Mouse (Mus musculus) megakaryocyte, embryonic 14.5 days (primary cell): ENCODE data around the gene Allc. TPM values are rescaled to one million over a fixed set of nuclear protein-coding genes. Genes with fewer than 3 reads are reported as not detected.

ENCODE experiments used
- H3K27me3 ChIP-seq: replicated peaks from 2 replicates; pipeline ENCODE3; 2012; ENCODE audit warnings: inconsistent platforms
- H3K36me3 ChIP-seq: replicated peaks from 2 replicates; pipeline ENCODE3; 2012; ENCODE audit warnings: low read length, inconsistent platforms, mixed read lengths
- H3K4me1 ChIP-seq: 2 replicates; pipeline ENCODE4 v1.6.1; 2012; ENCODE audit warnings: inconsistent platforms
- H3K4me3 ChIP-seq: replicated peaks from 2 replicates; pipeline ENCODE3; 2012; ENCODE audit warnings: moderate library complexity, mild to moderate bottlenecking, inconsistent platforms
- H3K9me3 ChIP-seq: 2 replicates; pipeline ENCODE4 v1.6.1; 2012; ENCODE audit warnings: inconsistent platforms
- FLI1 ChIP-seq: IDR thresholded peaks from 2 replicates; pipeline ENCODE4 v1.6.1; 2012; ENCODE audit warnings: low read length, inconsistent platforms, mixed read lengths
- GATA1 ChIP-seq: IDR thresholded peaks from 3 replicates; pipeline ENCODE4 v1.6.1; 2012; ENCODE audit warnings: mixed read lengths, low read length, inconsistent platforms, borderline replicate concordance
- polyA plus RNA-seq: library from polyadenylated mRNA; stranded (reverse); fragments of >175 nt; gene quantifications from 2 replicates; pipeline ENCODE4 v1.2.3, GENCODE M21; 2012; ENCODE audit warnings: low replicate concordance; ENCODE audit not compliant: insufficient read depth

Allc gene
- polyA plus RNA-seq: not detected in 2 replicates

- Histone ChIP-seq H3K27me3 (peaks cover 5% of the 10 kb centered on the region), H3K36me3 (no peaks in the 10 kb centered on the region), H3K4me3 (no peak within 1 kb of the TSS), H3K9me3 (no peaks in the 10 kb centered on the region), H3K4me1 (no peaks in the 10 kb centered on the region)
- TF ChIP-seq FLI1: no peak
- no peak for TF ChIP-seq GATA1
Observed at GRCm38 (mm10) chr12:28582423-28582822, at the start of gene Allc. Gene Allc (minus strand): TSS chr12:28582523.

GRCm38 (mm10) chr12:28628436-28628835, 46.1 kb upstream of the Allc start:
- no peak for TF ChIP-seq FLI1
- no peak for TF ChIP-seq GATA1
- H3K4me1 ChIP-seq: peaks cover 69% of the 10 kb centered on the region
- no peak overlapping the region for H3K4me3 ChIP-seq

GRCm38 (mm10) chr12:28627092-28627491, 44.8 kb upstream of the Allc start:
- TF ChIP-seq FLI1 (no peak), GATA1 (no peak)
- H3K9me3 ChIP-seq: no peaks in the 10 kb centered on the region
- H3K36me3 ChIP-seq: peaks cover 47% of the 10 kb centered on the region
- no peaks in the 10 kb centered on the region for H3K27me3 ChIP-seq
- no peak overlapping the region for H3K4me3 ChIP-seq
- peaks cover 69% of the 10 kb centered on the region for H3K4me1 ChIP-seq

More at GRCm38 (mm10) chr12:28628436-28628835, 46.1 kb upstream of the Allc start:
- Histone ChIP-seq H3K9me3 (no peaks in the 10 kb centered on the region), H3K27me3 (no peaks in the 10 kb centered on the region), H3K36me3 (peaks cover 61% of the 10 kb centered on the region)

- Histone ChIP-seq H3K36me3 (peaks cover 30% of the 10 kb centered on the region), H3K9me3 (no peaks in the 10 kb centered on the region), H3K4me3 (no peak overlapping the region), H3K27me3 (peaks cover 4% of the 10 kb centered on the region), H3K4me1 (peaks cover 76% of the 10 kb centered on the region)
- TF ChIP-seq GATA1 (no peak), FLI1 (no peak)
Observed at GRCm38 (mm10) chr12:28625407-28625806, 43.1 kb upstream of the Allc start.

- H3K4me1 ChIP-seq: peaks cover 75% of the 10 kb centered on the region
- TF ChIP-seq GATA1 (no peak), FLI1 (no peak)
- H3K4me3 ChIP-seq: no peak overlapping the region
- H3K9me3 ChIP-seq: no peaks in the 10 kb centered on the region
- peaks cover 13% of the 10 kb centered on the region for H3K27me3 ChIP-seq
- peaks cover 19% of the 10 kb centered on the region for H3K36me3 ChIP-seq
Observed at GRCm38 (mm10) chr12:28624251-28624650, 41.9 kb upstream of the Allc start.

- Histone ChIP-seq H3K4me1 (peaks cover 79% of the 10 kb centered on the region), H3K27me3 (peaks cover 14% of the 10 kb centered on the region), H3K36me3 (peaks cover 10% of the 10 kb centered on the region), H3K4me3 (peak within 1 kb of the TSS; percentile 79), H3K9me3 (no peaks in the 10 kb centered on the region)
- no peak for TF ChIP-seq FLI1
- no peak for TF ChIP-seq GATA1
Observed at GRCm38 (mm10) chr12:28623195-28623594, 40.9 kb upstream of the Allc start, which contains the start of gene Colec11. Gene Colec11 (minus strand): TSS chr12:28623377.

GRCm38 (mm10) chr12:28622641-28623040, 40.3 kb upstream of the Allc start:
- peaks cover 81% of the 10 kb centered on the region for H3K4me1 ChIP-seq
- TF ChIP-seq GATA1: no peak
- no peak for TF ChIP-seq FLI1
- peaks cover 6% of the 10 kb centered on the region for H3K36me3 ChIP-seq
- peaks cover 14% of the 10 kb centered on the region for H3K27me3 ChIP-seq
- peak overlapping the region; percentile 57 for H3K4me3 ChIP-seq
- 0 out of 2 replicates have a peak, but pooled peaks cover 1% of the 10 kb centered on the region for H3K9me3 ChIP-seq

GRCm38 (mm10) chr12:28622167-28622532, 39.8 kb upstream of the Allc start:
- Histone ChIP-seq H3K9me3 (0 out of 2 replicates have a peak, but pooled peaks cover 5% of the 10 kb centered on the region), H3K4me3 (peak overlapping the region; percentile 20), H3K4me1 (peaks cover 83% of the 10 kb centered on the region), H3K27me3 (peaks cover 14% of the 10 kb centered on the region), H3K36me3 (peaks cover 3% of the 10 kb centered on the region)
- TF ChIP-seq GATA1 (no peak), FLI1 (no peak)

- H3K27me3 ChIP-seq: peaks cover 14% of the 10 kb centered on the region
- H3K4me3 ChIP-seq: peak overlapping the region; percentile 74
- peaks cover 83% of the 10 kb centered on the region for H3K4me1 ChIP-seq
- TF ChIP-seq FLI1 (no peak), GATA1 (no peak)
- H3K36me3 ChIP-seq: peaks cover 4% of the 10 kb centered on the region
- 0 out of 2 replicates have a peak, but pooled peaks cover 5% of the 10 kb centered on the region for H3K9me3 ChIP-seq
Observed at GRCm38 (mm10) chr12:28621451-28622166, 39.3 kb upstream of the Allc start.

- peak overlapping the region; percentile 67 for H3K4me3 ChIP-seq
- peaks cover 66% of the 10 kb centered on the region for H3K4me1 ChIP-seq
- H3K36me3 ChIP-seq: peaks cover 4% of the 10 kb centered on the region
- peaks cover 28% of the 10 kb centered on the region for H3K27me3 ChIP-seq
- TF ChIP-seq GATA1 (peak; percentile 44; the same call in 1 of the 3 replicates), FLI1 (no peak)
- H3K9me3 ChIP-seq: 0 out of 2 replicates have a peak, but pooled peaks cover 5% of the 10 kb centered on the region
Observed at GRCm38 (mm10) chr12:28617297-28617696, 35.0 kb upstream of the Allc start.
